Mouse (Mus musculus): Measurements from ENCODE around the gene Dlg5. TPM values are rescaled to one million over a fixed set of nuclear protein-coding genes. Genes with fewer than 3 reads are reported as not detected.

The Dlg5 gene
- polyA plus RNA-seq, 1 experiment from 2014 or later: 5.7 TPM

- H3K36me3 ChIP-seq: no peaks in the 10 kb centered on the region
- no peak overlapping the region for H3K9ac ChIP-seq
- H3K4me3 ChIP-seq: no peak overlapping the region
- H3K27ac ChIP-seq: no peak overlapping the region
- no peaks in the 10 kb centered on the region for H3K9me3 ChIP-seq (replicated peaks)
- no peak overlapping the region for H3K4me2 ChIP-seq
- no peaks in the 10 kb centered on the region for H3K4me1 ChIP-seq (replicated peaks)
- ATAC-seq (replicated peaks; ENCODE audit: insufficient number of reproducible peaks, insufficient read depth, low FRiP score, low read depth): no peak
- 74% methylated on average over 2 of the region's 2 CpGs for WGBS
- no peaks in the 10 kb centered on the region for H3K27me3 ChIP-seq
Measured at GRCm38 (mm10) chr14:24106734-24107133, 139.0 kb downstream of the Dlg5 start.

DNA sequence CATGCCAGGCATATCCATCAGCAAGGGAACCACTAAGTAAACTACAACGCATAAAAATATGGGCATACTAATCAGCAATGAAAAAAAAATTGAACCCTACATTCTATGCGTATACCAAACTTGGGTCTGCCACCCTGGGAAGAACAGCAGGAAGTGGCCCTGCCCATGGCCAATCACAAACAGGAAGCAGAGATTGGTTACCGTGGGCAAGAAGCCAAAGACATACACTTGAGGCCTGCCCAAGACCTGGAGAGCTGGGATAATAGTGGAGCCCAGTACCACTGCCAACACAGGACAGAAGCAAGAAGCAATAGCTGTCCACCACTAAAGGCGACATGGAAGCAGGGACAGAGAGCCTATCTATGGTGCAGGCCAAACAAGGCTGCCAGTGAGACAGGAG lies 146.9 kb downstream of the Dlg5 start:
- 62% methylated on average over 4 of the region's 4 CpGs for WGBS
- H3K4me2 ChIP-seq: no peak overlapping the region
- no peak for ATAC-seq (replicated peaks; ENCODE audit: insufficient number of reproducible peaks, insufficient read depth, low FRiP score, low read depth)
- no peaks in the 10 kb centered on the region for H3K36me3 ChIP-seq
- H3K27me3 ChIP-seq: no peaks in the 10 kb centered on the region
- no peak overlapping the region for H3K27ac ChIP-seq
- H3K4me3 ChIP-seq: no peak overlapping the region
- H3K9me3 ChIP-seq (replicated peaks): no peaks in the 10 kb centered on the region
- peaks cover 6% of the 10 kb centered on the region for H3K4me1 ChIP-seq (replicated peaks)
- no peak overlapping the region for H3K9ac ChIP-seq

DNA sequence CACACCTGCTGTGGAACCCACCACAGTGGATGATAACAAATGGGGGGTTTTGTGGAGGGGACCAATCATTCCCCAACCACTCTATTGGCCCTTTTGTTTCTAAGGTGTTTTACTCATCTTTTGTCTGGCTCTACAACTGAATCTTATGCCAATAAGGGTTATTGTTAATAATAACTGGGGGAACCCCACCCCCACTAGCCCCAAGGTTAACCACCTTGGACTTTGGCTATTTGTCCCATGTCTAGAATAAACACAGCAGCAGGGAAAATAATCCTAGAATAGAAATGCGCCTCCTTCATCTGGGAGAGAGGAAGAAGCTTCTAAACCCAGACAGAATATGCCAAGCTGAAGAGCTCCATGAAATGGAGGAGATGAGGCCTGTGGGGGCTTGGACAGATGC lies 151.1 kb downstream of the Dlg5 start:
- peaks cover 6% of the 10 kb centered on the region for H3K4me1 ChIP-seq (replicated peaks)
- WGBS: 92% methylated on average over 1 of the region's 1 CpGs
- H3K4me2 ChIP-seq: no peak overlapping the region
- H3K4me3 ChIP-seq: no peak overlapping the region
- H3K36me3 ChIP-seq: no peaks in the 10 kb centered on the region
- no peak for ATAC-seq (replicated peaks; ENCODE audit: insufficient number of reproducible peaks, insufficient read depth, low FRiP score, low read depth)
- no peaks in the 10 kb centered on the region for H3K27me3 ChIP-seq
- no peak overlapping the region for H3K9ac ChIP-seq
- no peak overlapping the region for H3K27ac ChIP-seq
- H3K9me3 ChIP-seq (replicated peaks): no peaks in the 10 kb centered on the region

GRCm38 (mm10) chr14:24093221-24093620 lies 152.5 kb downstream of the Dlg5 start:
- WGBS: 92% methylated on average over 4 of the region's 4 CpGs

GRCm38 (mm10) chr14:24092391-24092790 lies 153.3 kb downstream of the Dlg5 start:
- ATAC-seq (replicated peaks; ENCODE audit: insufficient number of reproducible peaks, insufficient read depth, low FRiP score, low read depth): no peak
- Histone ChIP-seq H3K9ac (no peak overlapping the region), H3K27ac (no peak overlapping the region), H3K9me3 (replicated peaks) (no peaks in the 10 kb centered on the region), H3K27me3 (no peaks in the 10 kb centered on the region), H3K4me1 (replicated peaks) (peaks cover 6% of the 10 kb centered on the region), H3K4me2 (no peak overlapping the region), H3K36me3 (no peaks in the 10 kb centered on the region), H3K4me3 (no peak overlapping the region)
- WGBS: 80% methylated on average over 3 of the region's 3 CpGs

More at GRCm38 (mm10) chr14:24093221-24093620, 152.5 kb downstream of the Dlg5 start:
- H3K4me3 ChIP-seq: no peak overlapping the region
- H3K36me3 ChIP-seq: no peaks in the 10 kb centered on the region
- H3K4me1 ChIP-seq (replicated peaks): peaks cover 6% of the 10 kb centered on the region
- no peaks in the 10 kb centered on the region for H3K9me3 ChIP-seq (replicated peaks)
- no peak for ATAC-seq (replicated peaks; ENCODE audit: insufficient number of reproducible peaks, insufficient read depth, low FRiP score, low read depth)
- H3K9ac ChIP-seq: no peak overlapping the region
- H3K27me3 ChIP-seq: no peaks in the 10 kb centered on the region
- no peak overlapping the region for H3K27ac ChIP-seq
- no peak overlapping the region for H3K4me2 ChIP-seq

GRCm38 (mm10) chr14:24090790-24091189 lies 154.9 kb downstream of the Dlg5 start:
- Histone ChIP-seq H3K27me3 (no peaks in the 10 kb centered on the region), H3K36me3 (no peaks in the 10 kb centered on the region), H3K27ac (no peak overlapping the region), H3K4me3 (no peak overlapping the region), H3K9me3 (replicated peaks) (no peaks in the 10 kb centered on the region), H3K4me2 (no peak overlapping the region), H3K9ac (no peak overlapping the region), H3K4me1 (replicated peaks) (peaks cover 6% of the 10 kb centered on the region)
- WGBS: 23% methylated on average over 1 of the region's 1 CpGs
- ATAC-seq (replicated peaks; ENCODE audit: insufficient number of reproducible peaks, insufficient read depth, low FRiP score, low read depth): no peak

GRCm38 (mm10) chr14:24089181-24089580 lies 156.5 kb downstream of the Dlg5 start:
- Histone ChIP-seq H3K4me3 (no peak overlapping the region), H3K36me3 (no peaks in the 10 kb centered on the region), H3K9ac (no peak overlapping the region), H3K4me1 (replicated peaks) (no peaks in the 10 kb centered on the region), H3K27me3 (no peaks in the 10 kb centered on the region), H3K9me3 (replicated peaks) (no peaks in the 10 kb centered on the region), H3K4me2 (no peak overlapping the region), H3K27ac (no peak overlapping the region)
- 64% methylated on average over 3 of the region's 3 CpGs for WGBS
- no peak for ATAC-seq (replicated peaks; ENCODE audit: insufficient number of reproducible peaks, insufficient read depth, low FRiP score, low read depth)

DNA sequence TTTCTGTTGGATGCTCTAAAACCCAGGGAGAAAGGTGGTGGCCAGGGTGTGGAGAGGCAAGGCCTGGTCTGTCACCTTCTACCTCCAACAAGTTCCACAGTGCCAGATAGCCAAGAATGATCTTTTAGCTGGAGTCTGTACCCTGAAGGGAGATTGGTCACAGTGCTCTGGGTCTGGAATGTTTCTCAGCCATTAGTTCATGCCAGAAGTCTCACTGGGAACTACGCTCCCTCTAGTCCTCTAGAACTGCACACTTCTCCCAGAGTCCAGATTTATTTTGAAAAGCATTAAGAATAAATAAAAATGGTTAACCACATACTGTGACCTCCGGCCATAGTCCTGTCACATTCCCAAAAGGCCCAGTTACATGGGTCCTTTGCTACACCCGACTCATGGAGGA lies 158.3 kb downstream of the Dlg5 start:
- Histone ChIP-seq H3K27me3 (no peaks in the 10 kb centered on the region), H3K4me3 (no peak overlapping the region), H3K36me3 (no peaks in the 10 kb centered on the region), H3K4me2 (no peak overlapping the region), H3K9me3 (replicated peaks) (no peaks in the 10 kb centered on the region), H3K4me1 (replicated peaks) (no peaks in the 10 kb centered on the region), H3K9ac (no peak overlapping the region), H3K27ac (no peak overlapping the region)
- WGBS: 92% methylated on average over 3 of the region's 3 CpGs
- no peak for ATAC-seq (replicated peaks; ENCODE audit: insufficient number of reproducible peaks, insufficient read depth, low FRiP score, low read depth)

DNA sequence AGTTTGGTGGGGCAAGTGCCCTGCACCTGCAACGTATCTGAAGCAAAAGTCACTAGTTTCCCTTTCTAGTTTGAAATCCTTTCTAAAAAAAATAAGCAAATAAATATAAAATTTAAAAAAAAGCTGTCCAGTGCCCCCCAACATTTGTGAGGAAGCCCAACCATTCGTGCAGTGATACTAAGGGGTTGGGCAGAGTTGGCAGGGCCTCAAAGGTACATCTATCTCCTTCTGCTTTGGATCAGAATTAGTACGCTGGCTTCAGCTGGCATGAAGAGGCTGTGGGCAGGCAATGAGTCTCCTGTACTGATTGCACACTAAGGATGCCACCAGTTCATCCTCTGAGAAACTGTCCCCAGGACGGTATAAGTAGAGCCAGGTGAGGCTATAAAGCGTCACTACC lies 159.2 kb downstream of the Dlg5 start:
- H3K36me3 ChIP-seq: no peaks in the 10 kb centered on the region
- peaks cover 5% of the 10 kb centered on the region; the same call in 1 of the 2 replicates for H3K4me1 ChIP-seq (replicated peaks)
- H3K4me3 ChIP-seq: no peak overlapping the region
- H3K9me3 ChIP-seq (replicated peaks): no peaks in the 10 kb centered on the region
- no peak overlapping the region for H3K27ac ChIP-seq
- no peak overlapping the region for H3K4me2 ChIP-seq
- H3K27me3 ChIP-seq: no peaks in the 10 kb centered on the region
- no peak for ATAC-seq (replicated peaks; ENCODE audit: insufficient number of reproducible peaks, insufficient read depth, low FRiP score, low read depth)
- no peak overlapping the region for H3K9ac ChIP-seq
- WGBS: 52% methylated on average over 5 of the region's 5 CpGs

Small RNA genes within 50 kb of the gene (microRNA-seq; reads per million reads assigned to microRNA genes)
- not detected for gene Mir7210

Other genes starting within 250 kb of the Dlg5 start
- gene Kcnma1, start 231.4 kb downstream of the Dlg5 start, polyA plus RNA-seq (2015; fragmentation: Nextera tagmentation; extraction: Ambion mirVana): 0.23 and 0.47 TPM in 2 replicates
- not detected in 2 replicates for gene E330034G19Rik, start 47.3 kb upstream of the Dlg5 start, polyA plus RNA-seq (2015; fragmentation: Nextera tagmentation; extraction: Ambion mirVana)
- 11.9 and 13.5 TPM in 2 replicates for gene Polr3a, start 241.1 kb upstream of the Dlg5 start, polyA plus RNA-seq (2015; fragmentation: Nextera tagmentation; extraction: Ambion mirVana)
- 442 and 576 TPM in 2 replicates for gene Rps24, start 241.2 kb upstream of the Dlg5 start, polyA plus RNA-seq (2015; fragmentation: Nextera tagmentation; extraction: Ambion mirVana)